In genomic region chr7:126481699-126482098, GRCm38 (mm10) we compare ENCODE assay signal across 8 mouse cellular contexts. TPM values are rescaled to one million over a fixed set of nuclear protein-coding genes. Genes with fewer than 3 reads are reported as not detected.
A peak's percentile ranks its signal among the peaks of the same experiment; 100 is the strongest.
DNase-seq lines count a peak whose midpoint lies in the region; ATAC-seq and TF ChIP-seq lines count a peak whose summit lies in the region.

No protein-coding gene starts in this region.

- no peak overlapping the region for H3K27ac ChIP-seq in heart, postnatal 0 days (ENCODE audit: low read depth)
- no peak overlapping the region for H3K27ac ChIP-seq in liver, embryonic 14.5 days

- H3K9me3 ChIP-seq in heart, postnatal 0 days (replicated peaks; ENCODE audit: control insufficient read depth, low read length), result 0 out of 2 replicates have a peak, but pooled peaks cover 3% of the 10 kb centered on the region
- H3K9me3 ChIP-seq in liver, embryonic 14.5 days (ENCODE audit: control insufficient read depth, low read length), result no peaks in the 10 kb centered on the region

- H3K27me3 ChIP-seq in heart, postnatal 0 days (ENCODE audit: control insufficient read depth, insufficient read depth, low read length), result no peaks in the 10 kb centered on the region
- no peaks in the 10 kb centered on the region for H3K27me3 ChIP-seq in liver, embryonic 14.5 days (ENCODE audit: control insufficient read depth, insufficient read depth, low read length)

- no peaks in the 10 kb centered on the region for H3K36me3 ChIP-seq in heart, postnatal 0 days (replicated peaks; ENCODE audit: control insufficient read depth, insufficient read depth, low read length)
- H3K36me3 ChIP-seq in liver, embryonic 14.5 days (replicated peaks; ENCODE audit: control insufficient read depth, insufficient read depth, low read depth), result no peaks in the 10 kb centered on the region

- no peak overlapping the region for H3K9ac ChIP-seq in heart, postnatal 0 days (replicated peaks; ENCODE audit: low read depth, low read length)
- no peak overlapping the region for H3K9ac ChIP-seq in liver, embryonic 14.5 days (replicated peaks)

- peak; percentile 59 for TF ChIP-seq CTCF in heart, postnatal 0 days (IDR thresholded peaks at IDR 0.05; ENCODE audit: low read depth)
- TF ChIP-seq CTCF in liver, embryonic 14.5 days (IDR thresholded peaks at IDR 0.05; ENCODE audit: low read depth), result peak; percentile 74

- no peak overlapping the region for H3K4me3 ChIP-seq in heart, postnatal 0 days (ENCODE audit: low read depth, low read length)
- no peak overlapping the region for H3K4me3 ChIP-seq in liver, embryonic 14.5 days (ENCODE audit: insufficient read depth in 1 of 2, low read depth in 2 of 2, low read length in 2 of 2)

- 17% methylated on average over 5 of the region's 5 CpGs for WGBS in heart, postnatal 0 days
- WGBS in liver, embryonic 14.5 days (ENCODE audit: insufficient replicate concordance), result 17% methylated on average over 5 of the region's 5 CpGs

- ATAC-seq in heart, postnatal 0 days (ENCODE audit: insufficient read depth, low read depth), result no peak
- no peak for ATAC-seq in liver, embryonic 14.5 days (ENCODE audit: insufficient read depth)
- no peak for ATAC-seq in monocyte, adult 5-6 weeks (replicated peaks; ENCODE audit: insufficient number of reproducible peaks, low FRiP score, low TSS enrichment, poor library complexity, severe bottlenecking)

- no peak for TF ChIP-seq EP300 in heart, postnatal 0 days (IDR thresholded peaks at IDR 0.05; ENCODE audit: low read depth)
- no peak for TF ChIP-seq EP300 in liver, embryonic 14.5 days (IDR thresholded peaks at IDR 0.05; ENCODE audit: low read depth)

- H3K4me1 ChIP-seq in heart, postnatal 0 days (ENCODE audit: control insufficient read depth, insufficient read depth), result peaks cover 5% of the 10 kb centered on the region; the same call in 1 of the 2 replicates
- H3K4me1 ChIP-seq in liver, embryonic 14.5 days (replicated peaks; ENCODE audit: control insufficient read depth in 2 of 2, insufficient read depth in 2 of 2, low read length in 1 of 2), result peaks cover 5 to 8% of the 10 kb centered on the region in 2 experiments; a peak in 3 of 4 replicates

- DNase-seq in heart, postnatal 0 days (ENCODE audit: low spot score), result peak; percentile 33
- DNase-seq in heart, adult 8-10 months (ENCODE audit: low spot score), result no peak
- peak; percentile 71 for DNase-seq in A20 (ENCODE audit: low read depth, low spot score)
- DNase-seq in MN1 (ENCODE audit: low spot score), result peak; percentile 72
- DNase-seq in liver, embryonic 14.5 days (ENCODE audit: low read depth in 3 of 3, low spot score in 3 of 3), result no peak
- no peak for DNase-seq in thymus, postnatal 25 days
- DNase-seq in adrenal gland, adult (ENCODE audit: inconsistent age in 2 of 2, low spot score in 1 of 2), result no peak

- H3K4me2 ChIP-seq in heart, postnatal 0 days (ENCODE audit: low read depth, low read length), result peak overlapping the region; percentile 70; the same call in 1 of the 2 replicates
- H3K4me2 ChIP-seq in liver, embryonic 14.5 days (ENCODE audit: low read depth), result peak overlapping the region; percentile 72

RNA-seq across cellular contexts. Expression of gene Tufm, which starts 5.5 kb away (rescaled TPM):
- total RNA-seq in heart, postnatal 0 days (2014; rRNA removed; ENCODE audit: low replicate concordance), result 151 and 153 TPM in 2 replicates
- 199 and 205 TPM in 2 replicates for polyA plus RNA-seq in heart, postnatal 0 days (2015; fragmentation: Nextera tagmentation; extraction: Ambion mirVana)
- 100 to 1,000 TPM; 288 to 326 (median 304) TPM for total RNA-seq in heart, adult 8-10 months (2022)
- 44.6 and 67.8 TPM in 2 replicates for polyA plus RNA-seq in liver, embryonic 14.5 days (2012; rRNA removed)
- polyA plus RNA-seq in liver, embryonic 14.5 days (2014; fragmentation: Nextera tagmentation; extraction: Ambion mirVana), result 73.2 and 82.9 TPM in 2 replicates
- 18.0 to 32.9 TPM (median 25.4 TPM) in 3 replicates for total RNA-seq in monocyte, adult 5-6 weeks (2017)

RNA-seq across cellular contexts. Expression of gene Sh2b1, which starts 6.5 kb away (rescaled TPM):
- 22.6 and 30.3 TPM in 2 replicates for total RNA-seq in heart, postnatal 0 days (2014; rRNA removed; ENCODE audit: low replicate concordance)
- polyA plus RNA-seq in heart, postnatal 0 days (2015; fragmentation: Nextera tagmentation; extraction: Ambion mirVana), result 34.4 and 34.5 TPM in 2 replicates
- total RNA-seq in heart, adult 8-10 months (2022), result 10 to 100 TPM; 38.6 to 46.6 (median 44.3) TPM
- polyA plus RNA-seq in liver, embryonic 14.5 days (2012; rRNA removed), result 12.4 and 12.9 TPM in 2 replicates
- 8.3 and 9.5 TPM in 2 replicates for polyA plus RNA-seq in liver, embryonic 14.5 days (2014; fragmentation: Nextera tagmentation; extraction: Ambion mirVana)
- 9.4 to 32.9 TPM (median 15.4 TPM) in 3 replicates for total RNA-seq in monocyte, adult 5-6 weeks (2017)

RNA-seq across cellular contexts. Expression of gene Atp2a1, which starts 18.8 kb away (rescaled TPM):
- total RNA-seq in heart, postnatal 0 days (2014; rRNA removed; ENCODE audit: low replicate concordance), result 0.92 and 3.8 TPM in 2 replicates
- 0.40 and 0.92 TPM in 2 replicates for polyA plus RNA-seq in heart, postnatal 0 days (2015; fragmentation: Nextera tagmentation; extraction: Ambion mirVana)
- 10 to 100 TPM in 1 of 4 experiments, 1 to 10 TPM in 3; 6.8 to 12.2 (median 8.8) TPM for total RNA-seq in heart, adult 8-10 months (2022)
- polyA plus RNA-seq in liver, embryonic 14.5 days (2012; rRNA removed), result 0.15 and 0.16 TPM in 2 replicates
- polyA plus RNA-seq in liver, embryonic 14.5 days (2014; fragmentation: Nextera tagmentation; extraction: Ambion mirVana), result 0.10 TPM in 1 of 2 replicates, not detected in the other
- 0.10 to 0.58 TPM (median 0.32 TPM) in 3 replicates for total RNA-seq in monocyte, adult 5-6 weeks (2017)

RNA-seq across cellular contexts. Expression of gene Atxn2l, which starts 21.5 kb away (rescaled TPM):
- 21.8 and 35.6 TPM in 2 replicates for total RNA-seq in heart, postnatal 0 days (2014; rRNA removed; ENCODE audit: low replicate concordance)
- 13.4 and 14.1 TPM in 2 replicates for polyA plus RNA-seq in heart, postnatal 0 days (2015; fragmentation: Nextera tagmentation; extraction: Ambion mirVana)
- 10 to 100 TPM; 30.7 to 39.3 (median 35.2) TPM for total RNA-seq in heart, adult 8-10 months (2022)
- 41.3 and 42.9 TPM in 2 replicates for polyA plus RNA-seq in liver, embryonic 14.5 days (2012; rRNA removed)
- 17.3 and 24.3 TPM in 2 replicates for polyA plus RNA-seq in liver, embryonic 14.5 days (2014; fragmentation: Nextera tagmentation; extraction: Ambion mirVana)
- 23.4 to 73.3 TPM (median 30.7 TPM) in 3 replicates for total RNA-seq in monocyte, adult 5-6 weeks (2017)

RNA-seq across cellular contexts. Expression of gene Rabep2, which starts 53.1 kb away (rescaled TPM):
- total RNA-seq in heart, postnatal 0 days (2014; rRNA removed; ENCODE audit: low replicate concordance), result 20.2 and 24.8 TPM in 2 replicates
- polyA plus RNA-seq in heart, postnatal 0 days (2015; fragmentation: Nextera tagmentation; extraction: Ambion mirVana), result 15.0 and 16.4 TPM in 2 replicates
- 1 to 10 TPM; 5.9 to 9.9 (median 6.0) TPM for total RNA-seq in heart, adult 8-10 months (2022)
- 3.4 and 4.4 TPM in 2 replicates for polyA plus RNA-seq in liver, embryonic 14.5 days (2012; rRNA removed)
- 3.1 and 4.6 TPM in 2 replicates for polyA plus RNA-seq in liver, embryonic 14.5 days (2014; fragmentation: Nextera tagmentation; extraction: Ambion mirVana)
- 37.8 to 61.5 TPM (median 58.5 TPM) in 3 replicates for total RNA-seq in monocyte, adult 5-6 weeks (2017)

Comparison
In these comparisons a context has a peak if more than half of its experiments do, and no peak if none do; other contexts are left out.
1. DNase-seq: peak in heart, postnatal 0 days (single experiment), A20 (single experiment) and MN1 (single experiment); none in heart, adult 8-10 months (single experiment), liver, embryonic 14.5 days (0 of 3), thymus, postnatal 25 days (single experiment) and adrenal gland, adult (0 of 2).